Mouse (Mus musculus): Measurements from ENCODE around the gene Far1. TPM values are rescaled to one million over a fixed set of nuclear protein-coding genes. Genes with fewer than 3 reads are reported as not detected.

The Far1 gene
- polyA plus RNA-seq, 1 experiment: not detected

DNA sequence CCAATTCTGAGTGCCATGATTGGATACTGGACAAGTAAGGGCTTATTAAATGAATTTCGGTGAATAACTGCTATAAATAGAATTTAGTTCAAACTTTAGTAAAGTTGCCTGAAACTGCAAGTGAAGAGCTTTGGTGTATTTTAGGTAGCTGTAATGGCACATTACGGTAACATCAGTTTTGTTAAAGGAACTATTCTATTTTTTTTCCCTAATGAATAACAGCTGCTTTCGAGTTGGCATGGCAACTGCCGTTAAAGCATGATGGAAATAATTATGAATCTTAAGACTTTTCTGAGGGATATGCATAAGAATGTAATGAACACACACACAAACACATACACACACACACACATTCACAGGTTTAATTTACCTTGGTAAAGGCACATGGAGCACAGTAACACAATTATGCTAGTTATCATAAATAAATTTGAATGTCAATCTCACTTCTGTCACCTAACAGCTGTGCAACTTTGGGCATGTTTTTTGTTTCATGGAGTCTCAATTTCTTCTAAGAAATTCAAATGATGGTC is 8.1 kb upstream of the Far1 start:
- WGBS: 65% methylated on average over 4 of the region's 4 CpGs
- Histone ChIP-seq H3K4me1 (ENCODE audit: control insufficient read depth, insufficient read depth, low read length) (no peaks in the 10 kb centered on the region), H3K4me3 (ENCODE audit: insufficient read depth, low read depth, low read length) (no peak overlapping the region), H3K27ac (ENCODE audit: insufficient read depth, low read depth, low read length) (no peak overlapping the region)
- TF ChIP-seq POLR2A (IDR thresholded peaks at IDR 0.05; ENCODE audit: insufficient read depth, low read depth, low read length) (no peak), CTCF (IDR thresholded peaks at IDR 0.05; ENCODE audit: insufficient read depth, low read depth, low read length) (no peak)

- WGBS: 73% methylated on average over 3 of the region's 3 CpGs
- Histone ChIP-seq H3K4me1 (ENCODE audit: control insufficient read depth, insufficient read depth, low read length) (no peaks in the 10 kb centered on the region), H3K27ac (ENCODE audit: insufficient read depth, low read depth, low read length) (no peak overlapping the region), H3K4me3 (ENCODE audit: insufficient read depth, low read depth, low read length) (no peak overlapping the region)
- TF ChIP-seq CTCF (IDR thresholded peaks at IDR 0.05; ENCODE audit: insufficient read depth, low read depth, low read length) (no peak), POLR2A (IDR thresholded peaks at IDR 0.05; ENCODE audit: insufficient read depth, low read depth, low read length) (no peak)
Observed at GRCm38 (mm10) chr7:113507846-113508245, 5.8 kb upstream of the Far1 start.

GRCm38 (mm10) chr7:113511396-113511795 is 2.2 kb upstream of the Far1 start:
- 89% methylated on average over 3 of the region's 3 CpGs for WGBS
- no peak overlapping the region for H3K27ac ChIP-seq (ENCODE audit: insufficient read depth, low read depth, low read length)
- no peak overlapping the region for H3K4me3 ChIP-seq (ENCODE audit: insufficient read depth, low read depth, low read length)
- no peak for TF ChIP-seq POLR2A (IDR thresholded peaks at IDR 0.05; ENCODE audit: insufficient read depth, low read depth, low read length)
- peaks cover 2% of the 10 kb centered on the region for H3K4me1 ChIP-seq (ENCODE audit: control insufficient read depth, insufficient read depth, low read length)

DNA sequence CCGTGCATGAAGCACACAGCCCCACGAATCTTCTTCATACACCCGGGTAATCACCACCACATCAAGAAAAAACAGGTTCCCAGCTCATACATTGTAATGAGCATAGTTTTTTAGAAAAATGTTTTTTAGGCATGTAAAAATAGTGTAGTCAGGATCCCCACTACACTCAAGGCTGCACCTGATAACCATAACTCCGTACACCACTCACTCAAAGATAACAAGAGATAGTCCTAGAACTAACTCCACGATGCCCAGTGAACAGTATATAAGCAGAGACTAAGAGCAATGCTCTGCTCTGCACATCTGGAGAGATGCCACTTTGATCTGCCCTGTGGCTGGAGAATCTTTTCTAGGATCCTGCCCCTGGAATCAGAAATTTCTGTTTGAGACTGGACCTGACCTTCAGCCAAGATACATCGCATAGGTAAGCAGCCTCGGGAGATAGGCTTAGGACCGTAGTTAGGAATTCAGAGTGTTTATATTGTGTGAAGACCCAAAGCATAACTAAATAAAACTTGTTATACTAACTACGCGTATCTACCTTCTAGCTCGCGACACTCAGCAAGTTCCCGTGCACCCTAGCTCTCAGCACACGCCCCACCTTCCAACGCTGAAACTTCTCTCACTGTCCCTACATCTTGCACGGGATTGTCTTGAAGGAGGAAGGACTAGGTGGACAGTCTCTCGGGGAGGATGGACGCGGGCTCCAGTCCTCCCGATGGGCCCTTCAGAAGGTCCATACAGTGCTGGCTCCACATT is 928 bp upstream of the Far1 start:
- peak overlapping the region; percentile 83 for H3K4me3 ChIP-seq (ENCODE audit: insufficient read depth, low read depth, low read length)
- peaks cover 2% of the 10 kb centered on the region for H3K4me1 ChIP-seq (ENCODE audit: control insufficient read depth, insufficient read depth, low read length)
- TF ChIP-seq POLR2A (IDR thresholded peaks at IDR 0.05; ENCODE audit: insufficient read depth, low read depth, low read length) (no peak), CTCF (IDR thresholded peaks at IDR 0.05; ENCODE audit: insufficient read depth, low read depth, low read length) (no peak)
- no peak overlapping the region for H3K27ac ChIP-seq (ENCODE audit: insufficient read depth, low read depth, low read length)
- WGBS: 17% methylated on average over 20 of the region's 20 CpGs

GRCm38 (mm10) chr7:113513963-113514649 is 472 bp downstream of the Far1 start:
- 0% methylated on average over 45 of the region's 45 CpGs for WGBS
- peak overlapping the region; percentile 65; the same call in 1 of the 2 replicates for H3K27ac ChIP-seq (ENCODE audit: insufficient read depth, low read depth, low read length)
- TF ChIP-seq POLR2A (IDR thresholded peaks at IDR 0.05; ENCODE audit: insufficient read depth, low read depth, low read length) (peak; percentile 9; the same call in 1 of the 2 replicates), CTCF (IDR thresholded peaks at IDR 0.05; ENCODE audit: insufficient read depth, low read depth, low read length) (no peak)
- peak overlapping the region; percentile 83 for H3K4me3 ChIP-seq (ENCODE audit: insufficient read depth, low read depth, low read length)
- H3K4me1 ChIP-seq (ENCODE audit: control insufficient read depth, insufficient read depth, low read length): peaks cover 2% of the 10 kb centered on the region

GRCm38 (mm10) chr7:113515831-113516230 is 2.2 kb downstream of the Far1 start:
- TF ChIP-seq CTCF (IDR thresholded peaks at IDR 0.05; ENCODE audit: insufficient read depth, low read depth, low read length) (no peak), POLR2A (IDR thresholded peaks at IDR 0.05; ENCODE audit: insufficient read depth, low read depth, low read length) (no peak)
- Histone ChIP-seq H3K4me1 (ENCODE audit: control insufficient read depth, insufficient read depth, low read length) (peaks cover 2% of the 10 kb centered on the region), H3K4me3 (ENCODE audit: insufficient read depth, low read depth, low read length) (no peak overlapping the region), H3K27ac (ENCODE audit: insufficient read depth, low read depth, low read length) (no peak overlapping the region)
- 89% methylated on average over 4 of the region's 4 CpGs for WGBS

DNA sequence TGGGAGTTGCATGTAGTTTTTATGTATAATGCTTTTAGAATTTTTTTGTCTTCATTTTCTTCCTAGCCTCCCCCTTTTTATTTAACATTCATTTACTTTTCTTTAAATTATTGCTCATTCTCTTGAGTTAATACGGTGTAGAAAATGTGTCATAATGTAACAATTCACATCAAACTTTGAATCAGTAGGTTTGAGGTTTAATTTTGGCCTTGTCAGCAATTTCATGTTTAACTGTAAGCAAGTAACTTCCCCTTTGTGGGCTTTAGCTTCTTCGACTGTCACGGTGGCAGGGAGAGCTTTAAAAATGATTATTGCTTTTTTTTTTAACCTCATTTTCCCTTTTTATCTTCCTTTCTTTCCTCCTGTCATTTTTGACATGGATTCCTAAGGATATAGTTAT is 4.8 kb downstream of the Far1 start:
- Histone ChIP-seq H3K27ac (ENCODE audit: insufficient read depth, low read depth, low read length) (no peak overlapping the region), H3K4me3 (ENCODE audit: insufficient read depth, low read depth, low read length) (no peak overlapping the region), H3K4me1 (ENCODE audit: control insufficient read depth, insufficient read depth, low read length) (peaks cover 2% of the 10 kb centered on the region)
- TF ChIP-seq POLR2A (IDR thresholded peaks at IDR 0.05; ENCODE audit: insufficient read depth, low read depth, low read length) (no peak), CTCF (IDR thresholded peaks at IDR 0.05; ENCODE audit: insufficient read depth, low read depth, low read length) (no peak)
- WGBS: 65% methylated on average over 3 of the region's 3 CpGs

GRCm38 (mm10) chr7:113518961-113519360 is 5.3 kb downstream of the Far1 start:
- TF ChIP-seq POLR2A (IDR thresholded peaks at IDR 0.05; ENCODE audit: insufficient read depth, low read depth, low read length) (no peak), CTCF (IDR thresholded peaks at IDR 0.05; ENCODE audit: insufficient read depth, low read depth, low read length) (no peak)
- H3K4me1 ChIP-seq (ENCODE audit: control insufficient read depth, insufficient read depth, low read length): peaks cover 2% of the 10 kb centered on the region
- 71% methylated on average over 2 of the region's 2 CpGs for whole genome bisulfite sequencing
- H3K27ac ChIP-seq (ENCODE audit: insufficient read depth, low read depth, low read length): no peak overlapping the region
- no peak overlapping the region for H3K4me3 ChIP-seq (ENCODE audit: insufficient read depth, low read depth, low read length)

DNA sequence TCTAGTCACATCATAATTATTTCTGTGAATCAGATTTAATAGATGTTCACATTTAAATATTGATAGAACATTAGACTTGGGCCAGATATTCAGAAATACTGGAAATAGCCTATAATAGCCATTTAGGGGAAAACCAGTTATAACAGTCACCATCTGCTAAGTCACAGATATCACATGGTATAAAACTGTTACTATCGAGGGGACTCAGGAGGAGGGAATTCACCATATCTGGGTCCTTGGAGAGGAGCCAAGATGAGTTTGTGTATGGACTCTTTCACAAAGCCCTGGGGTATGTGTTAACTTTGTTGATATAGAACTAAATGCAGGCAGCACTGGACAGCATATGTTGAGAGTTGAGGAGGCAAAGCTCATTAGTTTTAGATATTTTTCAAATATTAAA is 29.5 kb downstream of the Far1 start:
- Histone ChIP-seq H3K4me1 (ENCODE audit: control insufficient read depth, insufficient read depth, low read length) (no peaks in the 10 kb centered on the region), H3K27ac (ENCODE audit: insufficient read depth, low read depth, low read length) (no peak overlapping the region), H3K4me3 (ENCODE audit: insufficient read depth, low read depth, low read length) (no peak overlapping the region)
- TF ChIP-seq POLR2A (IDR thresholded peaks at IDR 0.05; ENCODE audit: insufficient read depth, low read depth, low read length) (no peak), CTCF (IDR thresholded peaks at IDR 0.05; ENCODE audit: insufficient read depth, low read depth, low read length) (no peak)
- 28% methylated on average over 1 of the region's 1 CpGs for WGBS

Measured in olfactory bulb, adult 2 months (tissue).